Comparison of ENCODE assay signal across 8 mouse cellular contexts in the genomic region with DNA sequence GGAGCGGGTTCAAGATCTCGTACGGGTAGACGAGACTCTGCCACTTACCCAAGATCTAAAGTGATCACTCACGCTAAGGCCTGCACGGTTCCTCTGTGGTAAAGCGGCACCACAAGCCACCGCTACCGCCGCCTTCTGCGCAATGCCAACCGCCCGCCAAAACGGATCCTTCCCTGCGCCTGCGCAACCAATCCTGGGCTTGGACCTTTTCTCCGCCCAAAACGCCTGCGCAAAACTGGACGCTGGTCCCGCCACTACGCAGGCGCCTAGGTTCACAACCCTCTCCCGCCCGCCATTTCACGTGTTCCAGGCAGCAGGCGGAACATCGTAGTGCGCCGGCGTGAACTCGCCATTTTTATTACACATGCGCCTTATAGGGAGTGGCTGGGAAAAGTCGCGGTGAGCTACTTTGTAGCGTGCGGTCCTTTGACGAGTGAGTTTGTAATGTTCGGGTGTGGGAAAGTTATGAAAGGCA. TPM values are rescaled to one million over a fixed set of nuclear protein-coding genes. Genes with fewer than 3 reads are reported as not detected.
DNase-seq lines count a peak whose midpoint lies in the region; ATAC-seq lines count a peak whose summit lies in the region.

Gene Cbx5 (minus strand): TSS at position 132 of the 475 bp plus-strand sequence.

- intact Hi-C loops in gastrocnemius, postnatal 14 days (cut with DNase I; ENCODE audit: low total_unique reads) = no loop called here
- intact Hi-C loops in left cerebral cortex, postnatal 10 days (cut with DNase I) = no loop called here

- ATAC-seq in inflammation-experienced regulatory T-cells, adult 6 months = peak; percentile 66
- ATAC-seq in megakaryocyte-erythroid progenitor cell, adult 5-6 weeks (replicated peaks; ENCODE audit: low FRiP score, low TSS enrichment, poor library complexity, severe bottlenecking) = peak; percentile 71

- peak; percentile 99 for DNase-seq in adrenal gland, adult (ENCODE audit: inconsistent age in 2 of 2, low spot score in 1 of 2)
- DNase-seq in embryo, embryonic 10.5 days (ENCODE audit: low spot score) = peak; percentile 98
- peak; percentile 99 for DNase-seq in gastrocnemius, postnatal 14 days
- peak; percentile 99 for DNase-seq in left cerebral cortex, postnatal 10 days (ENCODE audit: extremely low spot score in 1 of 2, low spot score in 2 of 2)
- DNase-seq in right cerebral cortex, postnatal 25 days = peak; percentile 99
- peak; percentile 97 to 98 for DNase-seq in urinary bladder, postnatal 4 days (ENCODE audit: low spot score in 2 of 2)

RNA-seq across cellular contexts. Expression of gene Cbx5, which starts in this region (rescaled TPM):
- total RNA-seq in gastrocnemius, postnatal 14 days (2021) = 10 to 100 TPM; 29.9 to 41.5 TPM
- 10 to 100 TPM; 21.7 to 48.8 (median 23.8) TPM for polyA plus RNA-seq in inflammation-experienced regulatory T-cells, adult 6 months (2017; shearing (Covaris generic))
- 100 to 1,000 TPM; 174 to 181 TPM for total RNA-seq in left cerebral cortex, postnatal 10 days (2021)
- 151 and 165 TPM in 2 replicates for total RNA-seq in megakaryocyte-erythroid progenitor cell, adult 5-6 weeks (2014; fragmentation: Nextera tagmentation)
- 183 and 300 TPM in 2 replicates for total RNA-seq in megakaryocyte-erythroid progenitor cell, adult 5-6 weeks (2017)

Comparison
In these comparisons a context has a peak if more than half of its experiments do, and no peak if none do; other contexts are left out.
1. Peak in every context shown above with its lines: DNase-seq and ATAC-seq.